Mouse (Mus musculus) T-helper 17 cell (primary cell): Measurements from ENCODE around the gene Coq8a.

ENCODE experiments used
- in situ Hi-C, 2 experiments: fragments of 300-600 bp; cut with MboI, MseI; formaldehyde crosslinking; loops; 1 replicate in 1 of 2; 2 replicates in 1 of 2; pipeline ENCODE4 v1.15.1; 2025; ENCODE audit warnings: high pct_unique_total_duplicates in 2 of 2

Gene Coq8a

DNA sequence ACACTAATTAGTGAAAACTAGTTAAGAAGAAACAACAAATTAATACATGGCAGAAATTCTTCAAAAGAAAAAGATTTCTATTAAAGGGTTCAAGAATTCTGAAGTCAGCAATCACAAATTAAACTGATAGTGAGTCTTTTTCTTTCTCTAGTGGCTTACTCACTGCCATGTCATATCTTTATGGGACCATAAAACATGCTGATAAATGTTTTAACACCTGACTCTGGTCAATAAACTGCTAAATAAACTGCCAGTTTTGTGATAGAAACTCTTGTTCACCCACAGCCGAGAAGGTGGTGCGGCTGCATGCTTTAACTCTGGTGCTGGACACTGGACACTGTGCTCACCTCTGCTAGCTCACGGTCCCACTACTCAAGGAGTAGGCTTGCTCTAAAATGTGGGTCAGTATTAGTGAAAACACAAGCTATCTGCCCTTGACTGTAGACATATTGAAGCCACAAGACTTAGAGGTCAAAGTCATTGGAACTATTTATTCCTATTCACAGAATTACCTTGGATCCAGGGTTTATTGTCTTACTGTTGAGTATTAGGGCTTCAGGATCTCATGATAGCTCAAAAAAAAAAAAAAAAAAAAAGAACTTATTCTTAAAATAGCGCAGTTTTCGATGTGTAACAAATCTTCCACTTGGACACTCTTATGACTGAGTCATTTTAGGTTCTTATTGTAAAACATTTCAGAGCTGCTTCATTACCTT is 71.2 kb downstream of the Coq8a start:
- in situ Hi-C loops: no loop called here

- in situ Hi-C loops: no loop called here
Measured at GRCm38 (mm10) chr1:180118233-180118632, 81.2 kb downstream of the Coq8a start.

DNA sequence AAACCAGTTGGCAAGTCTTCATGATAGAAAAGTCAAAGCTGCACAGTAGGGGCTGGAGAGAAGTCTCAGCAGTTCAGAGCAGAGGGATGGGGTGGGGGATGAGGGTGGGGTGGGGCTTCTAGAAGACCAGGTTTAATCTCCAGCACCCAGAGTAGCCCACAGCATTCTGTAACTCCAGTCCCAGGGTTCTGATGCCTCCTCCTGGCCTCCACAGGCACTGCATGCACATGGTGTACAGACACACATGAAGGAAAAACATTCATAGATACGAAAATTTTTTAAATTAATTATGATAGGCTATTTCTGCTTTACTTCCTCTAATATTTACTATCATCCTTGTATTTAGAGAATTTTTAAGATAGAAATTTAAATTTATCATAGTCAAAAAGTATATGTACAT is 82.9 kb downstream of the Coq8a start:
- in situ Hi-C loops: no loop called here
